Mouse (Mus musculus) forebrain, embryonic 15.5 days (tissue): ENCODE measurements at regions not wholly inside any gene's neighbourhood (a gene's known extent, or its start where the extent isn't known, plus 50 kb on each side); places are given as distances from the start of the nearest gene placed in this dataset.

Experiments
- ATAC-seq: fragments of 200-750 bp; cut with Nextera tagmentation; replicated peaks from 2 replicates; pipeline ENCODE4 v1.8.0; 2017; ENCODE audit warnings: mild to moderate bottlenecking, moderate TSS enrichment, moderate library complexity
- H3K27ac ChIP-seq: fragments of 300-500 bp; sonication (generic); replicated peaks from 2 replicates; pipeline ENCODE4 v1.5.1; 2015; ENCODE audit warnings: mild to moderate bottlenecking, inconsistent platforms
- H3K27me3 ChIP-seq: fragments of 300-500 bp; sonication (generic); 2 replicates; pipeline ENCODE4 v1.6.1; 2015; ENCODE audit warnings: inconsistent platforms
- H3K36me3 ChIP-seq: fragments of 300-500 bp; sonication (generic); 2 replicates; pipeline ENCODE4 v1.6.1; 2015; ENCODE audit warnings: mild to moderate bottlenecking, inconsistent platforms
- H3K4me1 ChIP-seq: fragments of 300-500 bp; sonication (generic); 2 replicates; pipeline ENCODE4 v1.6.1; 2015; ENCODE audit warnings: inconsistent platforms
- H3K4me2 ChIP-seq: fragments of 300-500 bp; sonication (generic); replicated peaks from 2 replicates; pipeline ENCODE4 v1.6.1; 2015; ENCODE audit warnings: mild to moderate bottlenecking, inconsistent platforms
- H3K4me3 ChIP-seq: fragments of 300-500 bp; sonication (generic); 2 replicates; pipeline ENCODE4 v1.5.1; 2015; ENCODE audit warnings: mild to moderate bottlenecking, inconsistent platforms
- H3K9ac ChIP-seq: fragments of 300-500 bp; sonication (generic); replicated peaks from 2 replicates; pipeline ENCODE4 v1.6.1; 2015; ENCODE audit warnings: mild to moderate bottlenecking, inconsistent platforms
- H3K9me3 ChIP-seq: fragments of 300-500 bp; sonication (generic); 2 replicates; pipeline ENCODE4 v1.6.1; 2016; ENCODE audit warnings: inconsistent platforms
- WGBS: fragments of 180-500 bp; shearing (Covaris S2); methylation state at CpG from one replicate; pipeline ENCODE4 v1.1.7; 2015; ENCODE audit warnings: mixed read lengths; 5-methylcytosine and 5-hydroxymethylcytosine counted together

GRCm38 (mm10) chr5:128513261-128513660, 80.4 kb upstream of the Tmem132d start:
- H3K9ac ChIP-seq = no peak overlapping the region
- 81% methylated on average over 14 of the region's 14 CpGs for WGBS
- H3K9me3 ChIP-seq = no peaks in the 10 kb centered on the region
- H3K27me3 ChIP-seq = no peaks in the 10 kb centered on the region
- no peaks in the 10 kb centered on the region for H3K36me3 ChIP-seq
- no peak for ATAC-seq
- H3K4me3 ChIP-seq = no peak overlapping the region
- no peak overlapping the region for H3K4me2 ChIP-seq
- H3K27ac ChIP-seq = no peak overlapping the region
- no peaks in the 10 kb centered on the region for H3K4me1 ChIP-seq

GRCm38 (mm10) chr5:128512606-128513005, 79.7 kb upstream of the Tmem132d start:
- Histone ChIP-seq H3K4me1 (no peaks in the 10 kb centered on the region), H3K36me3 (no peaks in the 10 kb centered on the region), H3K9ac (no peak overlapping the region), H3K4me2 (no peak overlapping the region), H3K27me3 (no peaks in the 10 kb centered on the region), H3K9me3 (no peaks in the 10 kb centered on the region), H3K27ac (no peak overlapping the region), H3K4me3 (no peak overlapping the region)
- no peak for ATAC-seq
- WGBS = 92% methylated on average over 9 of the region's 9 CpGs

- Histone ChIP-seq H3K9me3 (no peaks in the 10 kb centered on the region), H3K4me3 (no peak overlapping the region), H3K4me1 (no peaks in the 10 kb centered on the region), H3K27me3 (no peaks in the 10 kb centered on the region; the same call in 1 of the 2 replicates), H3K27ac (no peak overlapping the region), H3K4me2 (no peak overlapping the region), H3K9ac (no peak overlapping the region), H3K36me3 (no peaks in the 10 kb centered on the region)
- 5% methylated on average over 4 of the region's 4 CpGs for WGBS
- ATAC-seq = no peak; the same call in 1 of the 2 replicates
Measured at GRCm38 (mm10) chr5:128504502-128504901, 71.6 kb upstream of the Tmem132d start.

GRCm38 (mm10) chr5:128499488-128499887, 66.6 kb upstream of the Tmem132d start:
- 56% methylated on average over 9 of the region's 9 CpGs for WGBS
- Histone ChIP-seq H3K4me1 (no peaks in the 10 kb centered on the region), H3K9ac (no peak overlapping the region), H3K36me3 (no peaks in the 10 kb centered on the region), H3K4me3 (no peak overlapping the region), H3K27me3 (no peaks in the 10 kb centered on the region), H3K27ac (no peak overlapping the region), H3K9me3 (no peaks in the 10 kb centered on the region), H3K4me2 (no peak overlapping the region)
- no peak for ATAC-seq

- Histone ChIP-seq H3K4me1 (no peaks in the 10 kb centered on the region), H3K4me2 (no peak overlapping the region), H3K9me3 (no peaks in the 10 kb centered on the region), H3K4me3 (no peak overlapping the region), H3K27ac (no peak overlapping the region), H3K36me3 (no peaks in the 10 kb centered on the region), H3K27me3 (no peaks in the 10 kb centered on the region), H3K9ac (no peak overlapping the region)
- ATAC-seq = no peak
- 45% methylated on average over 5 of the region's 5 CpGs for WGBS
Measured at GRCm38 (mm10) chr5:128499033-128499432, 66.2 kb upstream of the Tmem132d start.

GRCm38 (mm10) chr5:128492541-128492940, 59.7 kb upstream of the Tmem132d start:
- no peaks in the 10 kb centered on the region for H3K27me3 ChIP-seq
- ATAC-seq = no peak
- H3K36me3 ChIP-seq = no peaks in the 10 kb centered on the region
- H3K9me3 ChIP-seq = no peaks in the 10 kb centered on the region
- H3K4me2 ChIP-seq = no peak overlapping the region
- no peak overlapping the region for H3K9ac ChIP-seq
- no peak overlapping the region for H3K4me3 ChIP-seq
- H3K4me1 ChIP-seq = no peaks in the 10 kb centered on the region
- 89% methylated on average over 5 of the region's 5 CpGs for WGBS
- H3K27ac ChIP-seq = no peak overlapping the region

- no peaks in the 10 kb centered on the region for H3K9me3 ChIP-seq
- no peak overlapping the region for H3K9ac ChIP-seq
- no peak overlapping the region for H3K4me2 ChIP-seq
- no peaks in the 10 kb centered on the region for H3K27me3 ChIP-seq
- H3K27ac ChIP-seq = no peak overlapping the region
- H3K36me3 ChIP-seq = no peaks in the 10 kb centered on the region
- no peaks in the 10 kb centered on the region for H3K4me1 ChIP-seq
- no peak overlapping the region for H3K4me3 ChIP-seq
- ATAC-seq = no peak
- 35% methylated on average over 9 of the region's 9 CpGs for WGBS
Measured at GRCm38 (mm10) chr5:128491155-128491554, 58.3 kb upstream of the Tmem132d start.

GRCm38 (mm10) chr5:128488872-128489580, 56.1 kb upstream of the Tmem132d start:
- Histone ChIP-seq H3K27ac (no peak overlapping the region), H3K4me3 (no peak overlapping the region), H3K9ac (no peak overlapping the region), H3K36me3 (no peaks in the 10 kb centered on the region), H3K4me1 (no peaks in the 10 kb centered on the region), H3K4me2 (no peak overlapping the region), H3K9me3 (no peaks in the 10 kb centered on the region), H3K27me3 (no peaks in the 10 kb centered on the region)
- WGBS = 85% methylated on average over 4 of the region's 4 CpGs
- no peak for ATAC-seq

GRCm38 (mm10) chr5:128487371-128487770, 54.5 kb upstream of the Tmem132d start:
- no peak for ATAC-seq
- H3K9me3 ChIP-seq = no peaks in the 10 kb centered on the region
- H3K4me3 ChIP-seq = no peak overlapping the region
- no peak overlapping the region for H3K9ac ChIP-seq
- H3K27ac ChIP-seq = no peak overlapping the region
- H3K4me1 ChIP-seq = peaks cover 11% of the 10 kb centered on the region
- H3K27me3 ChIP-seq = no peaks in the 10 kb centered on the region
- WGBS = 72% methylated on average over 3 of the region's 3 CpGs
- H3K4me2 ChIP-seq = no peak overlapping the region
- H3K36me3 ChIP-seq = no peaks in the 10 kb centered on the region

- Histone ChIP-seq H3K4me3 (no peak overlapping the region), H3K36me3 (no peaks in the 10 kb centered on the region), H3K4me1 (peaks cover 11% of the 10 kb centered on the region), H3K9ac (no peak overlapping the region), H3K4me2 (no peak overlapping the region), H3K9me3 (no peaks in the 10 kb centered on the region), H3K27me3 (no peaks in the 10 kb centered on the region), H3K27ac (no peak overlapping the region)
- WGBS = 31% methylated on average over 6 of the region's 6 CpGs
- no peak for ATAC-seq
Measured at GRCm38 (mm10) chr5:128484116-128484515, 51.2 kb upstream of the Tmem132d start.

GRCm38 (mm10) chr5:128483441-128483810, 50.5 kb upstream of the Tmem132d start:
- peak overlapping the region; percentile 33 for H3K4me3 ChIP-seq
- 2% methylated on average over 13 of the region's 13 CpGs for WGBS
- no peak overlapping the region for H3K27ac ChIP-seq
- no peaks in the 10 kb centered on the region for H3K9me3 ChIP-seq
- H3K9ac ChIP-seq = no peak overlapping the region
- no peak for ATAC-seq
- H3K4me1 ChIP-seq = peaks cover 11% of the 10 kb centered on the region
- no peaks in the 10 kb centered on the region for H3K27me3 ChIP-seq
- H3K36me3 ChIP-seq = no peaks in the 10 kb centered on the region
- H3K4me2 ChIP-seq = peak overlapping the region; percentile 56

- ATAC-seq = 0 out of 2 replicates have a peak, but pooled peaks have one; percentile 32
- Histone ChIP-seq H3K4me1 (peaks cover 11% of the 10 kb centered on the region), H3K36me3 (no peaks in the 10 kb centered on the region), H3K4me3 (peak overlapping the region; percentile 33), H3K9ac (peak overlapping the region; percentile 41), H3K4me2 (peak overlapping the region; percentile 56), H3K27me3 (no peaks in the 10 kb centered on the region), H3K27ac (no peak overlapping the region), H3K9me3 (no peaks in the 10 kb centered on the region)
- 1% methylated on average over 20 of the region's 20 CpGs for WGBS
Measured at GRCm38 (mm10) chr5:128482617-128483440, 50.0 kb upstream of the Tmem132d start.
